Mouse (Mus musculus): Measurements from ENCODE around the gene Pde3b. TPM values are rescaled to one million over a fixed set of nuclear protein-coding genes. Genes with fewer than 3 reads are reported as not detected.

The Pde3b gene
- polyA plus RNA-seq, 1 experiment from 2014 or later, result 9.2 TPM

DNA sequence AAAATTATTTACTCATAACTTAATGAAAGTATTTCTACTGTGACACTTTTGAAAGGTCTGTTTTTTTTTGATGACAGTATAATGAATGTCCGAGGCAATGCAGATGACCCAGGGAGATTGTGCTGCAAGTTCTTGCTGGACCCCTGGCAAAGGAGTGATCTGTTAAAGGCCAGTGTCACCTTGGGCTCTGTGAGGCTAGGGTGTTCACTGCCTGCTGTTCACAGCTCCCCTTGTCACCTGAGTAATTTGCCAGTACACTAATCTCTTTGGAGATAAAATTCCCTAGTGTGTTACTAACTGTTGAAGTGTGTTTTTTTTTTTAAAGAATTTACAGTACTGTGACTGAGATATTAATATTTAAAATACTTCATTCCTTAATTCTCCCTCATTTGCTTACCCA is 39.8 kb downstream of the Pde3b start:
- whole genome bisulfite sequencing (ENCODE audit: missing documents), result 89% methylated on average over 1 of the region's 1 CpGs
- Histone ChIP-seq H3K36me3 (ENCODE audit: inconsistent target) (no peaks in the 10 kb centered on the region), H3K27ac (no peak overlapping the region), H3K4me3 (ENCODE audit: inconsistent target) (no peak overlapping the region), H3K79me2 (ENCODE audit: inconsistent target) (no peaks in the 10 kb centered on the region; the same call in 1 of the 2 replicates)

DNA sequence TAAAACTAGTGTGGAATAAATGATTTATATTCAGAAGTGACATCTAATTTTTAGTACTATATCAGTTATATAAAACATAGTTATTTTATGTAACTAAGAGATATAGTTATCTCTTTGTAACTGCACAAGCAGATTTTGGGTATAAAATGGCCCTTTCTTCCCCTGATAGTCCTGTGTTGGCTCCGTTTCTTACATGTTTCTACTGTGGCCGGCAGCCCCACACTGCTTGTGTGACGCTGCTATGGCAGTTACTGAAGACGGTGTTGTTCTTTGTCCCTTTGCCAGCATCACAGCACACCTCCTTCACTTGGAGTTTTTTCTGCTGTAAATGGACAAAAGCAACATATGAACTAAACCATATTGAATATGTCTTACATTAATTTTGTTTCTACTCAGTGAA is 41.8 kb downstream of the Pde3b start:
- 100% methylated on average over 4 of the region's 4 CpGs for WGBS (ENCODE audit: missing documents)

DNA sequence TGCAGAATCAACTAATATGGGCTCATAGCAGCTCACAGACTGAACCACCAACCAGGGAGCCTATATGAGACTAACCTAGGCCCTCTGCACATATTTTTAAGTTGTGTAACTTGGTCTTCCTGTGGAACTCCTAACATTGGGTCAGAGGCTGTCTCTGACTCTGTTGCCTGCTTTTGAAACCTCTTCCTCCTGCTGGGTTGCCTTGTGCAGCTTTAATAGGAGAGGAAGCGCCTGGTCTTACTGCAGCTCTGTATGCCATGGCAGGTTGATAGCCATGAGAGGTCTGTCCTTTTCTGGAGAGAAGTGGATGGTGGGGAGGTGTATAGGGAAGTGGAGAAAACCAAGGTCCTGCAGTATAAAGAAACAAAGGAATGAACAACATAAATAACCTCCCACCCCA is 44.8 kb downstream of the Pde3b start:
- Histone ChIP-seq H3K27ac (no peak overlapping the region), H3K4me3 (ENCODE audit: inconsistent target) (no peak overlapping the region), H3K79me2 (ENCODE audit: inconsistent target) (no peaks in the 10 kb centered on the region; the same call in 1 of the 2 replicates), H3K36me3 (ENCODE audit: inconsistent target) (no peaks in the 10 kb centered on the region)
- WGBS (ENCODE audit: missing documents), result 67% methylated on average over 1 of the region's 1 CpGs

More for the DNA sequence above, 41.8 kb downstream of the Pde3b start:
- Histone ChIP-seq H3K4me3 (ENCODE audit: inconsistent target) (no peak overlapping the region), H3K27ac (no peak overlapping the region), H3K79me2 (ENCODE audit: inconsistent target) (no peaks in the 10 kb centered on the region; the same call in 1 of the 2 replicates), H3K36me3 (ENCODE audit: inconsistent target) (no peaks in the 10 kb centered on the region)

DNA sequence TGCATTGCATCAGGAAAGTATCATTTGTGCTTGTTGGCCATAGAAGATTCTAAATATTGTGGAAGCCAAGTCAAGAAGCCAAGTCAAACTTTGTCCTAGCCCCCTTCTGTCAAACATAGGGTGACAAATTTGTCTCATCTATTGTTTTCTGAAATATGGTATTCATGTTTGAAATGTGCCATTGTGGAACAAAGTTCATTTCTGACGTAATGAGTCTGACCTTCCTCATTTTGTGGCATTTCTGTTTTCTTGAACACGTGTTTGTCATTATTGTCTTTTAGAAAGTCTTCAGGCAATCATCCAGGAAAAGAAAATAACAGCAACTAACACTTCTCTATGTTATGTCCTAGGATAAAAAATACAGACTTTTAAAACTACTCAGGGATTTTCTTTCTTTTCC is 46.6 kb downstream of the Pde3b start:
- Histone ChIP-seq H3K27ac (peak overlapping the region; percentile 41; the same call in 1 of the 2 replicates), H3K36me3 (ENCODE audit: inconsistent target) (no peaks in the 10 kb centered on the region), H3K79me2 (ENCODE audit: inconsistent target) (no peaks in the 10 kb centered on the region), H3K4me3 (ENCODE audit: inconsistent target) (no peak overlapping the region)
- 0% methylated on average over 2 of the region's 2 CpGs for WGBS (ENCODE audit: missing documents)

DNA sequence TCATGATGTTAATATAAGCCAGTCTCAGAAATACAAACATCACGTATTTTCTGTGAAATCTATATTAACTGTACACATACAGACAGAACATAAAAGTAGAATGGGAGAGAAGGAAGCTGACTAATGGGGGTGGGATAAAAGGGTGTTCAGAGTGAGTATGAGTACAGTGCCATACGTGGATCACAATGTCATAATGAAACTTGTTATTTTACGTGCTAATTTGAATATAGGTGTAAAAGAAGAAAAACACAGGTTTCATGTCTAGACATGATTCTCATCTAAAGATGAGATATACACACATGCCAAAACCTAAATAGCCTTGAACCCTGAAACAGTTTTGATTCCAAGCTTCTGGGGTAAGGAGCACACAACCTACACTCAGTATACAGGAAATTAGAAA is 51.3 kb downstream of the Pde3b start:
- Histone ChIP-seq H3K27ac (no peak overlapping the region), H3K4me3 (ENCODE audit: inconsistent target) (no peak overlapping the region), H3K79me2 (ENCODE audit: inconsistent target) (no peaks in the 10 kb centered on the region), H3K36me3 (ENCODE audit: inconsistent target) (no peaks in the 10 kb centered on the region)
- 100% methylated on average over 3 of the region's 3 CpGs for WGBS (ENCODE audit: missing documents)

DNA sequence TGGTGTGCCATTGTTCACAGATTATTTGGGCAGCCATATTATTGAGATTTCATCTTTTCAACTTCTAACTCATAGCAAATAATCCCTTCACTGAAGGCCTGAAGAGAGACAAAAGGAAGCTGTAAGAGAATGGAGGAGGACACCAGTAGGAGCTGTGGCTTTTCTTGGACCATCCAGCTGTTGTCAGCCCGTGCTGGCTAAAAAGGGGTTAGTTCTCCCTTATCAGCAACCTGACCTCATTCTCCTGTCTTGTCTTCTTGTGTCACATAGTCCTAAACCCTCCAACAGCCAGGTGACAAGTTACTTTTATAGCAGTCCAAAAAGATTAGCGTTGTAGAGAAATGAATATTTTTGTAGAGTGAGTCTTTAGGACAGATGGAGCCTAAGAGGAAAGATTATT is 57.4 kb downstream of the Pde3b start:
- no peaks in the 10 kb centered on the region for H3K79me2 ChIP-seq (ENCODE audit: inconsistent target)
- H3K27ac ChIP-seq, result no peak overlapping the region
- H3K36me3 ChIP-seq (ENCODE audit: inconsistent target), result no peaks in the 10 kb centered on the region
- H3K4me3 ChIP-seq (ENCODE audit: inconsistent target), result no peak overlapping the region
- 79% methylated on average over 2 of the region's 2 CpGs for WGBS (ENCODE audit: missing documents)

DNA sequence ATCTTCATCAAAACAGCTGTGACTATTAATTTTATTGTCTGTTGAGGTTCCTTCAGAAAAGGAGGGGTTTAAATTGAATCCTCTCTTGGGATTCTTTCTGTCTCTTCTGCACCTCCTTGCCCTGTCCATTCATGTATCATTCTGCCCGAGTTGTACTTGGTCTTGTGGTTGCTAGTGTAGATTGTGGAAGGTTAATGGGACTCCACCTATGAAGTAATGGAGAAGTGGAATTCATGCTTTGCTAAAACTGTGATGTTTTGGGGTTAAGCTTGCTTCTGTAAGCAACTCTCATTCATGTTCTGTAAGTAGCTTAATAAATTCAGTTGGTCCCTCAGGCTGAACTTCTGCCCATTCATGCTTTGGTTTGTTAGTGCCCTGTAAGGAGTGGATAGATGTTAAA is 59.8 kb downstream of the Pde3b start:
- 54% methylated on average over 1 of the region's 1 CpGs for WGBS (ENCODE audit: missing documents)
- Histone ChIP-seq H3K4me3 (ENCODE audit: inconsistent target) (no peak overlapping the region), H3K27ac (no peak overlapping the region), H3K36me3 (ENCODE audit: inconsistent target) (no peaks in the 10 kb centered on the region), H3K79me2 (ENCODE audit: inconsistent target) (no peaks in the 10 kb centered on the region)

DNA sequence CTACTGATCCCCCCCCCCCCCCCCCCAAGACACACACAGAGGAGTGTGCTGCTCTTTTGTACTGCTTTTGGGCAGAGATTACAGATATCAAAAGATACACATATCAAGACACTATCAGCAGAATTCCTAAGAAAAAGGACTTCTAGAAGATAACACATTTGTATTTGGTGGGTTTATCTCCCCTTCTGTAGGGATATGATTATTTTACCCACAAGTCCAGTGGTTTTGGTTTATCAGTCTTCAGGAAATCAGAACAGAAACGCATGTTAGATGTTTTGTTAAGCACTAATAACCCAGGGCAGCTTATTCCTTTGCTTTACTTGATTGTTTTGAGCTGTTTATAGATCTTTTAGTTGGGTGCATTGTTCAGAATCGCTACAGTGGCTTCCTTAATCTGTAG is 62.8 kb downstream of the Pde3b start:
- 97% methylated on average over 2 of the region's 2 CpGs for WGBS (ENCODE audit: missing documents)
- no peaks in the 10 kb centered on the region for H3K79me2 ChIP-seq (ENCODE audit: inconsistent target)
- no peak overlapping the region for H3K4me3 ChIP-seq (ENCODE audit: inconsistent target)
- no peaks in the 10 kb centered on the region for H3K36me3 ChIP-seq (ENCODE audit: inconsistent target)
- no peak overlapping the region for H3K27ac ChIP-seq

DNA sequence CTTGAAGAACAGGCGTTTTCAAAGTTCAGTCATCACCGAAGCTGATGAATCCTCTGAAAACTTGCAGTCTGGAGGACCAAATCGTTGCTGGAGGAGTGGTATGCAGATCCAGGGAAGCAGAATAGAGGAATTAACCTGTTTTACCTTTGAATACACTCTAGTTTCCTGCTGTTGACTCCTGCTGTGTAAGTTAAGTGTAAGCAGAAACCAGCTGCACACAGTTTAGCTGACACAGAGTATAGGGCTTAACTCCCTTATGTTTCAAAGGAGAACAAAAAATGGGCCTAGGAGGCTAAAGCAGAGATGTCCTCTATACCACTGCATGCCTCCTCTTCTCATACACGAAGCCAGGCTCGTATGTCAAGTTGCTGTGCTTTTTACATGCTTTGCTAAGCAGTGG is 63.8 kb downstream of the Pde3b start:
- Histone ChIP-seq H3K36me3 (ENCODE audit: inconsistent target) (no peaks in the 10 kb centered on the region), H3K27ac (no peak overlapping the region), H3K4me3 (ENCODE audit: inconsistent target) (no peak overlapping the region), H3K79me2 (ENCODE audit: inconsistent target) (no peaks in the 10 kb centered on the region)
- 78% methylated on average over 5 of the region's 5 CpGs for WGBS (ENCODE audit: missing documents)

DNA sequence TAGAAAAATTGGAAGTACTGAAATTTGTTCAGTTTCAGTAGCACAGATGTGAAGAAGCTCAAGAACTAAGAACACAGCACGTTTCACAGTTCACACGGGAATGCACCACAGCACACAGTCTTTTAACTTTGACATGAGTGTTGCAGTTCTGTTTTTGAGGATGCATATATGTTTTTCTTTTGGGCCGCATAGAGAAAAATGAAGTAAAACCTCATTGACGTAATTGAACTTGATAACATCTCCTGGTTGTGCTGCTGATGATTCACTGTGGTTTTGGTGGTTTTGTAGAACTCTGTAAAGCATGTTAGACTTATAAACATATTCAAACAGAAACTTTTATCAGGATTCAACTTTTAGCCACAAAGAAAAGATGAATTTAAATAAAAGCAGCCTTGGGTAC is 64.7 kb downstream of the Pde3b start:
- Histone ChIP-seq H3K79me2 (ENCODE audit: inconsistent target) (no peaks in the 10 kb centered on the region), H3K27ac (no peak overlapping the region; the same call in 1 of the 2 replicates), H3K4me3 (ENCODE audit: inconsistent target) (no peak overlapping the region), H3K36me3 (ENCODE audit: inconsistent target) (no peaks in the 10 kb centered on the region)
- 2% methylated on average over 4 of the region's 4 CpGs for WGBS (ENCODE audit: missing documents)

DNA sequence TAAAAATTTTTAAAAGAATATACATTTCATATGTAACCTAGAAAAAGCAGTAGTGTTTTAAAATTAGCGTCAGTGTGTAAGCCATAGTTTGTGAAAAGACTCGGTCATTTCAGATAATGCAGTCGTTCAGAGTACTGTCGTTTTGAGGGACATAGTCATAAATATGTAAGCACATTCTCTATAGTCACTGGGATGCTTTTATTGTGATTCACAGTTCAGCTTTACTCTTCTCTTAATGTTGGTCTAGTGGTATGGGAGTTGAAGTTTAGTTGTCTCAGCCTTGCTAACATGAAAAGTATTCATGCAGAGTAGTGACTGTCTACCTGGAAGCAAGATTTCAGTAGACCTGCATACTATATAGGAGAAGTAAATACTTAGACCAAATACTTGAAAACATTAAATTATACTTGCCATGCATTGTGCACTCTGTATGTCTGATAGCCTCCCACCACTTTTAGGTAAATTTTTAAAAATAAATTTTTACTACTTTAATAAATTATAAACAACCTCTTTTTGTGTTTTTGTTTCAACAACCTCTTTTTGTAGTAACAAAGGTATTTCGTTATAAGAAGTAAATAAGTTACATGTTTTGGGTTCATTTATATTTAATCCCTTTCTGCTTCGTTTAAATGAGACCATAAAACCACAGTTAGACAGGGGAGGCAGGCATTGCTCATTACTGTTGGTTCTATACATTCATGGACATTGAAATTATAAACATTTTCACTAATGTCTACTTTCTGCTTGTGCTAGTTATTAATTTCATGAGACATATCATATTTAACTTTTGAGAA is 65.3 kb downstream of the Pde3b start:
- WGBS (ENCODE audit: missing documents), result 24% methylated on average over 6 of the region's 6 CpGs
- Histone ChIP-seq H3K4me3 (ENCODE audit: inconsistent target) (no peak overlapping the region), H3K27ac (no peak overlapping the region; the same call in 1 of the 2 replicates), H3K79me2 (ENCODE audit: inconsistent target) (no peaks in the 10 kb centered on the region), H3K36me3 (ENCODE audit: inconsistent target) (no peaks in the 10 kb centered on the region)

DNA sequence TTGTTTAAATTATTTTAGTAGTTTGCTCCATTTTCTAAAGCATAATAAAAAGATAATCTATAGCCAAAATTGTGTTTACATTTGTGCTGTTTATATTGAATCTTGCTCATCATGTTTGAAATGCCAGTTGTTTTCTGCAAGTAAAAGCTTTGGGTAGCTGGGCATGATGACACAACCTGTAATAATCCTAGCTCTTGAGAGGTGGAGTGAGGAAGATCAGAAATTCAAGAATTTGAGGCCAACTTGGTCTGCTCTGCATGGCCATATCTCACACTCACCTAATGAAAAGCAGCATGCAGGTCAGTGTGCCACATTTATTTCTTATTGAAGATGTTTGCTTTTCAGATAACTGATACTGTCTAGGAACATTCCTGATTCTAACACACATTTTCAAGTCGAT is 65.9 kb downstream of the Pde3b start:
- Histone ChIP-seq H3K27ac (no peak overlapping the region), H3K4me3 (ENCODE audit: inconsistent target) (no peak overlapping the region), H3K79me2 (ENCODE audit: inconsistent target) (no peaks in the 10 kb centered on the region), H3K36me3 (ENCODE audit: inconsistent target) (no peaks in the 10 kb centered on the region)
- WGBS (ENCODE audit: missing documents), result 38% methylated on average over 1 of the region's 1 CpGs

DNA sequence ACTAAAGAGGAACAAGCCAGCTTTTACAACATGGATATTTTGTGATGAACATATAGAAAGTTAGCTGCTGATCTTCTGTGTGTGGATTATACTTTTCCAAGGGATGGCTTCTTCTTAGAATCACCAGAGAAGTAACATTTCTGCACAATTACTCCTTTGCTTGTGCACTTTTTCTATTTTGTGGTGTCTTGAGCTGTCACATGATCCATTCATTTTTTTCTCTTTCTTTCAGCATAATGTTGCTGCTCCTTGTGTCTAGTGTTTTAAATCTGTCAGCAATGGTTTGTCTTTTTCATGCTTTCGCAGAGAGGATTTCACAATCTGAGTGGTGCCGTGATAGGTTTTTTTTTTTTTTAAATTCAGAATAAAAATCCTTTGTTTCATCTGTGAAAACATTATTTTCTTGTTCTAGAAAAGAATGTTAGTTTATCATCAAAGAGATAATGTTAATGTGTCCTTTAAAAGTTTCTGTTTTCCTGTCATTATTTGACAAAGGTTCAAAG is 66.4 kb downstream of the Pde3b start:
- Histone ChIP-seq H3K4me3 (ENCODE audit: inconsistent target) (no peak overlapping the region), H3K36me3 (ENCODE audit: inconsistent target) (no peaks in the 10 kb centered on the region), H3K27ac (no peak overlapping the region), H3K79me2 (ENCODE audit: inconsistent target) (no peaks in the 10 kb centered on the region)
- 51% methylated on average over 2 of the region's 2 CpGs for WGBS (ENCODE audit: missing documents)

DNA sequence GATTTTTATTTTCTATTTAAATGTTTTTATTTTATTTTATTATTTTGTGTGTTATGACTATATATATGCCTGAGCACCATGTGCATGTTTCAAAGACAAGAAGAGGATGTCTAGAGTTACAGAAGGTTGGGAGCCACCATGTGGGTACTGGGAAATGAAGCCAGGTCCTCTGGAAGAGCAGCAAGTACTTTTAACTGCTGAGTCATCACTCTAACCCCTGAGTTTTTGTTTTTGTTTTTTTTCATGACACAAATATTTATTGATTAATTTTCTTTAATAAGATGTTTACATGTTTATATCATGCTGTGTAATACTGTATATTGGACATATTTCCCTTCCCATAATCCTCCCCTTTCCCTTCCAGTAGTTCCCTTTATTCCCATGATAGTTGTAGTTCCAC is 77.5 kb downstream of the Pde3b start:
- no peak overlapping the region for H3K27ac ChIP-seq
- H3K79me2 ChIP-seq (ENCODE audit: inconsistent target), result no peaks in the 10 kb centered on the region
- H3K36me3 ChIP-seq (ENCODE audit: inconsistent target), result no peaks in the 10 kb centered on the region
- H3K4me3 ChIP-seq (ENCODE audit: inconsistent target), result no peak overlapping the region

DNA sequence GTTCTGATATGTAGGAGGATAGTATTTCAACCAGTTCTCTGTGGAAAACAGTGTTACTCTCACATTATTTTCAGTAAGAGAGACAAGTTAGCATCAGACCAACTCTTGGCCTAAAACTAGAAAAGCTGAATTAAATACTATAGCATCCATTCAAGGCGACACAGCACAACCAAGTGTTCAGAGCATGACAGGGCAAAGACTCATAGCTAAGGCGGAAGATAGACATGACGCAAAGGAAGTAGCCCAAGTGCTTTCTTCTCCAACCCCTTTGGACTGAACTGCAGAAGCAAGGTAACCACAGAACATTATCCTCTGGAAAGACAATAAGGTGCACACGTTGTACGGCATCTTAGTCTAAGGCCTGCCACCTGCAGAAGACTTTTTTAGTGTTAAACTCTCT is 79.0 kb downstream of the Pde3b start:
- Histone ChIP-seq H3K79me2 (ENCODE audit: inconsistent target) (no peaks in the 10 kb centered on the region), H3K36me3 (ENCODE audit: inconsistent target) (no peaks in the 10 kb centered on the region), H3K4me3 (ENCODE audit: inconsistent target) (no peak overlapping the region), H3K27ac (no peak overlapping the region)
- 48% methylated on average over 5 of the region's 5 CpGs for WGBS (ENCODE audit: missing documents)

DNA sequence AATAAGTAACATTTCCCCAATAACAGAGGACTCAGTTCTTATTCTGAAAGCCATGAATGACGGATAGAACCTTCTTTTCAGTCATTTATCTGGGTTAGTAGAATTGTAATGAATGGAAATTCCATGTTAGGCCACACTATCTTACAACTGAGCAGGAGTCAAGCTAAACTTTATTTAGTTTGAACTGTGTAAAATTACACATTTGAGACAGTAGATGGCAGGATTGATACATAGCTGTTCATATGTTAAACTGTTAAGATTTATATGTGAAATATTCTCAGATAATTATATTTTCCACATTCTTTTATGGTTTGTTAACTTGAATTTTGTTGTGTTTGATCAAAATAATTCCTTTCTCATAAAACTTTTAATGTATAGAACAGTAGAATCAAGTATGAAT is 84.2 kb downstream of the Pde3b start:
- Histone ChIP-seq H3K36me3 (ENCODE audit: inconsistent target) (no peaks in the 10 kb centered on the region), H3K4me3 (ENCODE audit: inconsistent target) (no peak overlapping the region), H3K79me2 (ENCODE audit: inconsistent target) (no peaks in the 10 kb centered on the region), H3K27ac (no peak overlapping the region)
- 100% methylated on average over 1 of the region's 1 CpGs for WGBS (ENCODE audit: missing documents)

Measured in macrophage (primary cell).